Mouse (Mus musculus) skeletal muscle tissue, postnatal 0 days (tissue): ENCODE results near the gene Foxc2. TPM values are rescaled to one million over a fixed set of nuclear protein-coding genes. Genes with fewer than 3 reads are reported as not detected.

ENCODE experiments used
- microRNA-seq, 2 experiments: library from miRNA; unstranded; fragments of <30 nt; microRNA quantifications; one replicate each; pipeline ENCODE4; 2016
- polyA plus RNA-seq: library from polyadenylated mRNA; unstranded; fragments of >200 nt; fragmentation: Nextera tagmentation; extraction: Ambion mirVana; gene quantifications from 2 replicates; pipeline ENCODE4 v1.2.1, GENCODE M21; 2015

The Foxc2 gene
- polyA plus RNA-seq, result 0.50 and 0.74 TPM in 2 replicates

DNA sequence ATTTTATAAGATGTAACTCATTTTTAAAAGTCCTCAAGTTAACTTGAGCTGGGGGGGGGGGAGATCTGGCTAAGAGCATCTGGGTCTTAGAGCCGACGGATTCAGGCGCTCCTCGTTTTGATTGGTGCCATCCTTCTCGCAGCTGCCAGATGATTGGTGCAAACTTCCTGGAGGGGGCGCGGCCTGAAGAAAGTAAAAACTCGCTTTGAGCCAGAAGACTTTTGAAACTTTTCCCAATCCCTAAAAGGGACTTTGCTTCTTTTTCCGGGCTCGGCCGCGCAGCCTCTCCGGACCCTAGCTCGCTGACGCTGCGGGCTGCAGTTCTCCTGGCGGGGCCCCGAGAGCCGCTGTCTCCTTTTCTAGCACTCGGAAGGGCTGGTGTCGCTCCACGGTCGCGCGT lies at the start of gene Foxc2:
Foxc2 (plus strand) TSS at position 224 of the 400 bp plus-strand sequence.

DNA sequence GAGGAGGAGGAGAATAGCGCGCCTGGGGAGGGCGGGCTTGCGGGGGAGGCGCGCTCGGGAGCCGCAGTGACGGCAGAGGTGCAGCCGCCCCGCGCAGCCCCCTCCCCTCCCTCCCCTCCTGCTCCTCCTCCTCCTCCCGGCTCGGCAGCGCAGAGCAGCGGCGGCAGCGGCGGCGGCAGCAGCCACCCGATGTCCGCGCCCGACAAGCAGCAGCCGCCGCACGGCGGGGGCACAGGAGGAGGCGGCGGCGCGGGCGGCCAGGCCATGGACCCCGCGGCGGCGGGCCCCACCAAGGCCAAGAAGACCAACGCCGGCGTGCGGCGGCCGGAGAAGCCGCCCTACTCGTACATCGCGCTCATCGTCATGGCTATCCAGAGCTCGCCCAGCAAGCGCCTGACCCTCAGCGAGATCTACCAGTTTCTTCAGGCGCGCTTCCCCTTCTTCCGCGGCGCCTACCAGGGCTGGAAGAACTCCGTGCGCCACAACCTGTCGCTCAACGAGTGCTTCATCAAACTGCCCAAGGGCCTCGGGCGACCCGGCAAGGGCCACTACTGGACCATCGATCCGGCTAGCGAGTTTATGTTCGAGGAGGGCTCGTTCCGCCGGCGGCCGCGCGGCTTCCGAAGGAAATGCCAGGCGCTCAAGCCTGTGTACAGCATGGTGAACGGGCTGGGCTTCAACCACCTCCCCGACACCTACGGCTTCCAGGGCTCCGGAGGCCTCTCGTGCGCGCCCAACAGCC lies 31.6 kb upstream of the Foxc2 start, which contains the start of gene Foxf1:
Foxf1 (plus strand) TSS at position 177 of the 742 bp plus-strand sequence.

DNA sequence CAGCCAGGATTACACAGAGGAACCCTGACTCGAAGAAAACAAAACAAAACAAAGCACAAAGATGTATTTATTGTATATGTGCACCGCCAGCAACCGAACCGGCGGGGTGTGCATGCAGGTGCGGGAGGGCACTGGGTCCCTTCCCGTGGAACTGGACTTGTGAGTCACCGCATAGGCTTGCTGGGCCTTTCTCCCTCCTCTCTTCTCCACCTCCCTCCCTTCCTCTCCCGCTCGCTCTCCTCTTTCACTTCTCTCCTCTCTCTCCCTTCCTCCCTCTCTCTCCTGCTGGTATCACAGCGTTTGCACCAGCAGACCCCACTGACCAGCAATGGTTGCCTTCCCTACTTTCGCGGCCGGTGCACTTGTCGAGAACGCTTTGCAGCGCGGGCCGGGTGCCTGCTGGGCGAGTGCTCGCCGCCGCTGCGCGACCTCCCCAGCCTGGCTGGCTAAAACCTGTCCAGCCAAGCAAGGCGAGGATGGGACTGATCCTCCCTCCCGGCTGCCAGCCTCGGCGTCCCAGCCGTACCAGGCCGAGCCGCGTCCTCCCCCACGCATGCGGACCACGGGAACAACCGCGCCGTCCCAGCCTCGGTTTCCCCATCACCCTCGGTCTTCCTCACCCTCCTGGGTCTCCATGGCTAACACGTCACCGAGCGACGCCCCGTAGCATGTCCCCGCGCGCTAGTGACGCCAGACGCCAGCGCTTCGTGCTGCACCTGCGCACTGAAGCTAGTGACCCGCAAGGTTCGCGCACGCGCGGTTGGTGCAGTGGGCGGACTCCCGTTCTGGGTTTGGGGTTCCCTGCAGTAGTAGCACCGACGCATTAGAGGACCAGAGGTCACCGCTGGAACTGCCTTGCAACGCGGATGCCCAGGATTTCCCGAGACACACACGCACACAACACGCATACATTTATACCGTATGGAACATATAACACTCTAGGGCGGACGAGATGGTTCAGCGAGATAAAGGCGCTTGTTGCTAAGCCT lies 8.0 kb upstream of the Foxc2 start, which contains the start of gene Mthfsd:
Mthfsd (minus strand) TSS at position 725 of the 989 bp plus-strand sequence.

DNA sequence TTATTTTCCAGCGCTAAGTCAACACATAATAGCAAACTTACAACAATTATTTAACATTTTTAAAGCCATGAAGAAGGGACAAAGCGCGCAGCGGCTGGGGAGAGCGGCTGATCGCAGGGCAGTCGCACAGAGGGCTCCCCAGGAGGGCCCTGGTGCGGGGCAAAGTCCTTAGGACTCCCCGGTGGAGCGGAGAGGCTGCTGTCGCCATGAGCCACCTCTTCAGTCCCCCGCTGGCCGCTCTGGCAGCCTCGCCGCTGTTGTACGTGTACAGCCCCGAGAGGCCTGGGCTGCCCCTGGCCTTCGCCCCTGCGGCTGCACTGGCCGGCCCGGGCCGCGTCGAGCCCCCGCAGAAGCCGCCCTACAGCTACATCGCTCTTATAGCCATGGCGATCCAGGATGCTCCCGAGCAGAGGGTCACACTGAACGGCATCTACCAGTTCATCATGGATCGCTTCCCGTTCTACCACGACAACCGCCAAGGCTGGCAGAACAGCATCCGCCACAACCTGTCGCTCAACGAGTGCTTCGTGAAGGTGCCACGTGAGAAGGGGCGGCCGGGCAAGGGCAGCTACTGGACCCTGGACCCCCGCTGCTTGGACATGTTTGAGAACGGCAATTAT lies 11.9 kb downstream of the Foxc2 start, which contains the start of gene Foxl1:
Foxl1 (plus strand) TSS at position 185 of the 620 bp plus-strand sequence.

Small RNAs within 50 kb of the gene (microRNA-seq; reads per million reads assigned to microRNA genes)
- 0 reads per million in 2 experiments for gene Gm27530

Other genes with a start within 250 kb of the Foxc2 start
- 0.13 and 0.19 TPM in 2 replicates for gene Foxf1, start 31.8 kb upstream of the Foxc2 start, polyA plus RNA-seq
- 25.9 and 29.9 TPM in 2 replicates for gene Mthfsd, start 7.8 kb upstream of the Foxc2 start, polyA plus RNA-seq
- gene Foxl1, start 11.8 kb downstream of the Foxc2 start, polyA plus RNA-seq, result 0.05 TPM in 1 of 2 replicates, not detected in the other